Mouse (Mus musculus) liver, embryonic 13.5 days (tissue): ENCODE measurements around the gene Lima1. TPM values are rescaled to one million over a fixed set of nuclear protein-coding genes. Genes with fewer than 3 reads are reported as not detected.
"Not testable (repeated sequence)": the region's sequence is repeated elsewhere in the genome, so short reads cannot be mapped to it uniquely, and the experiment has no call there.

ENCODE experiments used
- ATAC-seq: fragments of 200-750 bp; cut with Nextera tagmentation; 2 replicates; pipeline ENCODE4 v1.8.0; 2017; ENCODE audit warnings: low read depth, mild to moderate bottlenecking, moderate number of reproducible peaks, moderate library complexity
- DNase-seq: peaks from one replicate; pipeline ENCODE4 v3.0.0; 2022
- H3K27ac ChIP-seq: fragments of 300-500 bp; sonication (generic); 2 replicates; pipeline ENCODE4 v1.5.1; 2015; ENCODE audit warnings: moderate library complexity, mild to moderate bottlenecking, inconsistent platforms
- H3K27me3 ChIP-seq: fragments of 300-500 bp; sonication (generic); 2 replicates; pipeline ENCODE4 v1.6.1; 2015; ENCODE audit warnings: mild to moderate bottlenecking, inconsistent platforms
- H3K36me3 ChIP-seq: fragments of 300-500 bp; sonication (generic); 2 replicates; pipeline ENCODE4 v1.6.1; 2015; ENCODE audit warnings: mild to moderate bottlenecking, inconsistent platforms
- H3K4me1 ChIP-seq: fragments of 300-500 bp; sonication (generic); replicated peaks from 2 replicates; pipeline ENCODE4 v1.6.1; 2015; ENCODE audit warnings: inconsistent platforms
- H3K4me2 ChIP-seq: fragments of 300-500 bp; sonication (generic); 2 replicates; pipeline ENCODE4 v1.6.1; 2015; ENCODE audit warnings: inconsistent platforms, mild to moderate bottlenecking, moderate library complexity
- H3K4me3 ChIP-seq: fragments of 300-500 bp; sonication (generic); replicated peaks from 2 replicates; pipeline ENCODE4 v1.5.1; 2015; ENCODE audit warnings: mild to moderate bottlenecking, inconsistent platforms
- H3K9ac ChIP-seq: fragments of 300-500 bp; sonication (generic); 2 replicates; pipeline ENCODE4 v1.6.1; 2015; ENCODE audit warnings: mild to moderate bottlenecking, inconsistent platforms
- H3K9me3 ChIP-seq: fragments of 300-500 bp; sonication (generic); replicated peaks from 2 replicates; pipeline ENCODE4 v1.6.1; 2016; ENCODE audit warnings: inconsistent platforms
- WGBS: fragments of 180-500 bp; shearing (Covaris S2); methylation state at CpG from one replicate; pipeline ENCODE4 v1.1.7; 2015; ENCODE audit not compliant: insufficient replicate concordance; 5-methylcytosine and 5-hydroxymethylcytosine counted together
- polyA plus RNA-seq: library from polyadenylated mRNA; unstranded; fragments of >200 nt; fragmentation: Nextera tagmentation; extraction: Ambion mirVana; gene quantifications from 2 replicates; pipeline ENCODE4 v1.2.1, GENCODE M21; 2015

The Lima1 gene
- polyA plus RNA-seq, 1 experiment from 2014 or later, result 7.8 TPM

GRCm38 (mm10) chr15:99902786-99903185 lies 27.5 kb upstream of the Lima1 start:
- H3K4me2 ChIP-seq, result peak overlapping the region; percentile 21; the same call in 1 of the 2 replicates
- H3K9me3 ChIP-seq, result no peaks in the 10 kb centered on the region
- DNase-seq (no peak), ATAC-seq (peak; percentile 38; the same call in 1 of the 2 replicates)
- WGBS, result 71% methylated on average over 5 of the region's 5 CpGs
- no peaks in the 10 kb centered on the region for H3K27me3 ChIP-seq
- no peaks in the 10 kb centered on the region for H3K36me3 ChIP-seq
- H3K4me1 ChIP-seq, result no peaks in the 10 kb centered on the region; the same call in 1 of the 2 replicates
- peak overlapping the region; percentile 1; the same call in 1 of the 2 replicates for H3K4me3 ChIP-seq
- H3K9ac ChIP-seq, result no peak overlapping the region
- H3K27ac ChIP-seq, result peak overlapping the region; percentile 41

- no peaks in the 10 kb centered on the region for H3K27me3 ChIP-seq
- H3K9me3 ChIP-seq, result no peaks in the 10 kb centered on the region
- no peak for DNase-seq
- no peak overlapping the region for H3K4me3 ChIP-seq
- no peak overlapping the region for H3K27ac ChIP-seq
- H3K9ac ChIP-seq, result no peak overlapping the region
- H3K4me2 ChIP-seq, result no peak overlapping the region
- H3K36me3 ChIP-seq, result no peaks in the 10 kb centered on the region
- no peak for ATAC-seq
- H3K4me1 ChIP-seq, result no peaks in the 10 kb centered on the region; the same call in none of the 2 replicates
Measured at GRCm38 (mm10) chr15:99896621-99897020, 21.4 kb upstream of the Lima1 start.

- DNase-seq, result no peak
- 60% methylated on average over 1 of the region's 3 CpGs for WGBS
- Histone ChIP-seq H3K36me3 (no peaks in the 10 kb centered on the region), H3K27me3 (no peaks in the 10 kb centered on the region), H3K9ac (no peak overlapping the region), H3K27ac (peak overlapping the region; percentile 67; the same call in 1 of the 2 replicates), H3K4me3 (no peak overlapping the region), H3K9me3 (no peaks in the 10 kb centered on the region), H3K4me1 (no peaks in the 10 kb centered on the region; the same call in 1 of the 2 replicates), H3K4me2 (peak overlapping the region; percentile 23; the same call in 1 of the 2 replicates)
- no peak for ATAC-seq
Measured at GRCm38 (mm10) chr15:99891355-99891754, 16.1 kb upstream of the Lima1 start.

- no peak overlapping the region for H3K9ac ChIP-seq
- DNase-seq (no peak), ATAC-seq (no peak)
- no peaks in the 10 kb centered on the region for H3K36me3 ChIP-seq
- H3K4me1 ChIP-seq, result no peaks in the 10 kb centered on the region; the same call in 1 of the 2 replicates
- no peaks in the 10 kb centered on the region for H3K9me3 ChIP-seq
- 32% methylated on average over 19 of the region's 19 CpGs for WGBS
- H3K27ac ChIP-seq, result peak overlapping the region; percentile 67
- no peaks in the 10 kb centered on the region for H3K27me3 ChIP-seq
- no peak overlapping the region for H3K4me3 ChIP-seq
- peak overlapping the region; percentile 23; the same call in 1 of the 2 replicates for H3K4me2 ChIP-seq
Measured at GRCm38 (mm10) chr15:99890412-99891236, 15.4 kb upstream of the Lima1 start.

- Histone ChIP-seq H3K4me1 (no peaks in the 10 kb centered on the region; the same call in 1 of the 2 replicates), H3K36me3 (no peaks in the 10 kb centered on the region), H3K4me3 (no peak overlapping the region), H3K27ac (no peak overlapping the region), H3K9me3 (no peaks in the 10 kb centered on the region), H3K4me2 (no peak overlapping the region), H3K9ac (no peak overlapping the region), H3K27me3 (no peaks in the 10 kb centered on the region)
- no peak for DNase-seq
- ATAC-seq, result no peak
- 45% methylated on average over 8 of the region's 8 CpGs for WGBS
Measured at GRCm38 (mm10) chr15:99889275-99889874, 14.1 kb upstream of the Lima1 start.

- DNase-seq, H3K4me1 ChIP-seq: not testable (repeated sequence)
- 64% methylated on average over 2 of the region's 2 CpGs for whole genome bisulfite sequencing
Measured at GRCm38 (mm10) chr15:99887130-99887529, 11.9 kb upstream of the Lima1 start.

GRCm38 (mm10) chr15:99884038-99884437 lies 8.8 kb upstream of the Lima1 start:
- Histone ChIP-seq H3K36me3 (no peaks in the 10 kb centered on the region), H3K9ac (no peak overlapping the region), H3K27me3 (no peaks in the 10 kb centered on the region), H3K9me3 (no peaks in the 10 kb centered on the region), H3K4me3 (no peak overlapping the region), H3K4me1 (no peaks in the 10 kb centered on the region), H3K4me2 (no peak overlapping the region), H3K27ac (no peak overlapping the region)
- DNase-seq (no peak), ATAC-seq (no peak)
- 76% methylated on average over 12 of the region's 12 CpGs for WGBS

More at GRCm38 (mm10) chr15:99887130-99887529, 11.9 kb upstream of the Lima1 start:
- ATAC-seq, H3K9me3 ChIP-seq, H3K27me3 ChIP-seq, H3K27ac ChIP-seq, H3K36me3 ChIP-seq, H3K9ac ChIP-seq, H3K4me2 ChIP-seq, H3K4me3 ChIP-seq: not testable (repeated sequence)

GRCm38 (mm10) chr15:99878541-99878940 lies 3.3 kb upstream of the Lima1 start:
- H3K27ac ChIP-seq, result no peak overlapping the region
- DNase-seq, result no peak
- H3K27me3 ChIP-seq, result peaks cover 14% of the 10 kb centered on the region
- no peaks in the 10 kb centered on the region for H3K9me3 ChIP-seq
- no peak overlapping the region for H3K4me3 ChIP-seq
- no peak overlapping the region for H3K9ac ChIP-seq
- H3K4me1 ChIP-seq, result peaks cover 10% of the 10 kb centered on the region
- H3K36me3 ChIP-seq, result no peaks in the 10 kb centered on the region
- no peak overlapping the region for H3K4me2 ChIP-seq
- 69% methylated on average over 5 of the region's 5 CpGs for WGBS
- ATAC-seq, result no peak

GRCm38 (mm10) chr15:99874612-99875333 lies 483 bp downstream of the Lima1 start:
- Histone ChIP-seq H3K36me3 (no peaks in the 10 kb centered on the region), H3K27ac (no peak overlapping the region), H3K4me1 (peaks cover 10% of the 10 kb centered on the region), H3K27me3 (peaks cover 14% of the 10 kb centered on the region), H3K4me2 (peak overlapping the region; percentile 83), H3K4me3 (peak overlapping the region; percentile 64), H3K9ac (peak overlapping the region; percentile 66), H3K9me3 (no peaks in the 10 kb centered on the region)
- ATAC-seq (no peak), DNase-seq (no peak)
- 5% methylated on average over 30 of the region's 30 CpGs for WGBS

GRCm38 (mm10) chr15:99872543-99872942 lies 2.7 kb downstream of the Lima1 start:
- Histone ChIP-seq H3K4me1 (peaks cover 12% of the 10 kb centered on the region), H3K27ac (no peak overlapping the region), H3K36me3 (no peaks in the 10 kb centered on the region), H3K4me2 (no peak overlapping the region), H3K9me3 (no peaks in the 10 kb centered on the region), H3K4me3 (no peak overlapping the region), H3K9ac (no peak overlapping the region), H3K27me3 (peaks cover 14% of the 10 kb centered on the region)
- WGBS, result 65% methylated on average over 3 of the region's 3 CpGs
- no peak for ATAC-seq
- DNase-seq, result no peak

GRCm38 (mm10) chr15:99867654-99868053 lies 7.6 kb downstream of the Lima1 start:
- peaks cover 9% of the 10 kb centered on the region for H3K27me3 ChIP-seq
- H3K9me3 ChIP-seq, result no peaks in the 10 kb centered on the region
- 47% methylated on average over 4 of the region's 4 CpGs for WGBS
- DNase-seq (no peak), ATAC-seq (0 out of 2 replicates have a peak, but pooled peaks have one; percentile 60)
- H3K9ac ChIP-seq, result no peak overlapping the region
- no peak overlapping the region for H3K4me3 ChIP-seq
- no peak overlapping the region for H3K4me2 ChIP-seq
- peak overlapping the region; percentile 10; the same call in 1 of the 2 replicates for H3K27ac ChIP-seq
- H3K36me3 ChIP-seq, result no peaks in the 10 kb centered on the region
- peaks cover 20% of the 10 kb centered on the region; the same call in 1 of the 2 replicates for H3K4me1 ChIP-seq
